Mouse (Mus musculus) layer of hippocampus, adult 6 months (tissue): Measurements from ENCODE around the gene Wnk4. TPM values are rescaled to one million over a fixed set of nuclear protein-coding genes. Genes with fewer than 3 reads are reported as not detected.

Source experiments
- long read RNA-seq, 2 experiments: library from polyadenylated mRNA; unstranded; transcript quantifications; one replicate each; pipeline ENCODE4 v2.0.0; 2019 to 2020
- polyA plus RNA-seq: library from polyadenylated mRNA; unstranded; fragments of <200 nt; fragmentation: Nextera tagmentation; gene quantifications from 2 replicates; pipeline ENCODE4 v1.2.3, GENCODE M21; 2021

The Wnk4 gene
- polyA plus RNA-seq = 1.1 and 1.8 TPM in 2 replicates
- long read RNA-seq, experiment 1, partial matches to known transcripts = 0 of 1 reads
- long read RNA-seq, experiment 1, other reads (novel, unspliced or antisense) = 1 of 1 reads
- long read RNA-seq, experiment 2 = 0 reads

GRCm38 (mm10) chr11:101259948-101260825 lies at the start of gene Wnk4:
TSS of gene Wnk4 (plus strand) at chr11:101260567.

GRCm38 (mm10) chr11:101226065-101226701 lies 34.2 kb upstream of the Wnk4 start, which contains the start of gene Ezh1:
TSS of gene Ezh1 (minus strand) at chr11:101226463.

GRCm38 (mm10) chr11:101245855-101246701 lies 14.3 kb upstream of the Wnk4 start, which contains the start of gene Ramp2:
TSS of gene Ramp2 (plus strand) at chr11:101246028.

GRCm38 (mm10) chr11:101253613-101254389 lies 6.6 kb upstream of the Wnk4 start, which contains the start of gene Vps25:
TSS of gene Vps25 (plus strand) at chr11:101253707.

GRCm38 (mm10) chr11:101278223-101279192 lies 18.1 kb downstream of the Wnk4 start, which contains the start of the genes Cntd1 and Coa3:
TSS of gene Cntd1 (plus strand) at chr11:101279012.
TSS of gene Coa3 (minus strand) at chr11:101279114.

GRCm38 (mm10) chr11:101302004-101302798 lies 41.8 kb downstream of the Wnk4 start, which contains the start of gene Becn1:
TSS of gene Becn1 (minus strand) at chr11:101302286.

GRCm38 (mm10) chr11:101315665-101316500 lies 55.5 kb downstream of the Wnk4 start, which contains the start of gene Psme3:
TSS of gene Psme3 (plus strand) at chr11:101316213.

GRCm38 (mm10) chr11:101324763-101325162 lies 64.4 kb downstream of the Wnk4 start, which contains the start of gene Aoc2:
TSS of gene Aoc2 (plus strand) at chr11:101325063.

Other genes with a start within 250 kb of the Wnk4 start
- 9.6 and 12.1 TPM in 2 replicates for gene Naglu, start 190.6 kb upstream of the Wnk4 start, polyA plus RNA-seq
- gene Hsd17b1, start 182.2 kb upstream of the Wnk4 start, polyA plus RNA-seq = not detected in 2 replicates
- 35.8 and 36.1 TPM in 2 replicates for gene Coasy, start 178.0 kb upstream of the Wnk4 start, polyA plus RNA-seq
- gene Mlx, start 173.3 kb upstream of the Wnk4 start, polyA plus RNA-seq = 63.4 and 67.0 TPM in 2 replicates
- gene Psmc3ip, start 165.1 kb upstream of the Wnk4 start, polyA plus RNA-seq = 5.3 and 6.0 TPM in 2 replicates
- 7.9 and 8.1 TPM in 2 replicates for gene Retreg3, start 140.7 kb upstream of the Wnk4 start, polyA plus RNA-seq
- 52.5 and 59.1 TPM in 2 replicates for gene Tubg1, start 140.6 kb upstream of the Wnk4 start, polyA plus RNA-seq
- gene Tubg2, start 104.7 kb upstream of the Wnk4 start, polyA plus RNA-seq = 49.2 and 55.2 TPM in 2 replicates
- 14.1 and 15.8 TPM in 2 replicates for gene Cntnap1, start 90.0 kb upstream of the Wnk4 start, polyA plus RNA-seq
- gene Plekhh3, start 89.2 kb upstream of the Wnk4 start, polyA plus RNA-seq = 2.0 and 3.2 TPM in 2 replicates
- gene Ccr10, start 85.1 kb upstream of the Wnk4 start, polyA plus RNA-seq = 0.23 and 0.53 TPM in 2 replicates
- 30.9 and 32.5 TPM in 2 replicates for gene Ezh1, start 34.1 kb upstream of the Wnk4 start, polyA plus RNA-seq
- gene Ramp2, start 14.5 kb upstream of the Wnk4 start, polyA plus RNA-seq = 78.1 and 88.2 TPM in 2 replicates
- 180 and 205 TPM in 2 replicates for gene Vps25, start 6.9 kb upstream of the Wnk4 start, polyA plus RNA-seq
- gene Cntd1, start 18.4 kb downstream of the Wnk4 start, polyA plus RNA-seq = 0.13 and 0.14 TPM in 2 replicates
- gene Coa3, start 18.5 kb downstream of the Wnk4 start, polyA plus RNA-seq = 427 and 478 TPM in 2 replicates
- gene Becn1, start 41.7 kb downstream of the Wnk4 start, polyA plus RNA-seq = 197 and 208 TPM in 2 replicates
- 16.3 and 17.7 TPM in 2 replicates for gene Psme3, start 55.6 kb downstream of the Wnk4 start, polyA plus RNA-seq
- gene Aoc2, start 64.5 kb downstream of the Wnk4 start, polyA plus RNA-seq = 0.21 and 0.29 TPM in 2 replicates
- 0.08 and 0.16 TPM in 2 replicates for gene Aoc3, start 70.0 kb downstream of the Wnk4 start, polyA plus RNA-seq
- not detected in 2 replicates for gene G6pc, start 107.0 kb downstream of the Wnk4 start, polyA plus RNA-seq
- gene Aarsd1, start 157.0 kb downstream of the Wnk4 start, polyA plus RNA-seq = 87.9 and 90.1 TPM in 2 replicates
- 7.8 and 8.1 TPM in 2 replicates for gene Gm27029, start 164.2 kb downstream of the Wnk4 start, polyA plus RNA-seq
- 19.2 and 22.5 TPM in 2 replicates for gene Rundc1, start 164.5 kb downstream of the Wnk4 start, polyA plus RNA-seq
- 2.1 and 3.0 TPM in 2 replicates for gene Ptges3l, start 164.8 kb downstream of the Wnk4 start, polyA plus RNA-seq
- gene Rpl27, start 181.7 kb downstream of the Wnk4 start, polyA plus RNA-seq = 1,000 and 1,005 TPM in 2 replicates
- gene Ifi35, start 187.8 kb downstream of the Wnk4 start, polyA plus RNA-seq = 5.7 and 6.2 TPM in 2 replicates
- 17.9 and 18.2 TPM in 2 replicates for gene Rnd2, start 204.4 kb downstream of the Wnk4 start, polyA plus RNA-seq
- gene Vat1, start 205.7 kb downstream of the Wnk4 start, polyA plus RNA-seq = 10.1 and 13.2 TPM in 2 replicates